Mouse (Mus musculus) cortical plate, adult 2 months (tissue): Measurements from ENCODE around the gene Dmgdh. TPM values are rescaled to one million over a fixed set of nuclear protein-coding genes. Genes with fewer than 3 reads are reported as not detected.

Experiments
- H3K27ac ChIP-seq: fragments of 200-500 bp; 2 replicates; pipeline ENCODE4 v1.5.1; 2012; ENCODE audit warnings: low read length, control low read depth, inconsistent platforms; ENCODE audit not compliant: insufficient read depth
- H3K4me1 ChIP-seq: fragments of 200-500 bp; 2 replicates; pipeline ENCODE4 v1.6.1; 2011; ENCODE audit warnings: low read length; ENCODE audit not compliant: control insufficient read depth, insufficient read depth
- H3K4me3 ChIP-seq: fragments of 200-500 bp; 2 replicates; pipeline ENCODE4 v1.5.1; 2011; ENCODE audit warnings: mild to moderate bottlenecking, low read length, control low read depth; ENCODE audit not compliant: insufficient read depth
- CTCF ChIP-seq: fragments of 200-500 bp; IDR thresholded peaks from 2 replicates; pipeline ENCODE4 v1.5.1; 2011; ENCODE audit warnings: mild to moderate bottlenecking, control low read depth, low read length; ENCODE audit not compliant: insufficient read depth; ENCODE audit errors: extremely low read depth
- POLR2A ChIP-seq: fragments of 200-500 bp; IDR thresholded peaks from 2 replicates; pipeline ENCODE4 v1.6.1; 2011; ENCODE audit warnings: mild to moderate bottlenecking, low read length, control low read depth; ENCODE audit not compliant: insufficient read depth; ENCODE audit errors: extremely low read depth
- polyA plus RNA-seq: library from polyadenylated mRNA; depleted of rRNA; stranded (reverse); fragments of >200 nt; gene quantifications from 2 replicates; pipeline ENCODE4 v1.2.3, GENCODE M21; 2012; rRNA removed

The Dmgdh gene
- polyA plus RNA-seq, 1 experiment = 0.23 TPM

DNA sequence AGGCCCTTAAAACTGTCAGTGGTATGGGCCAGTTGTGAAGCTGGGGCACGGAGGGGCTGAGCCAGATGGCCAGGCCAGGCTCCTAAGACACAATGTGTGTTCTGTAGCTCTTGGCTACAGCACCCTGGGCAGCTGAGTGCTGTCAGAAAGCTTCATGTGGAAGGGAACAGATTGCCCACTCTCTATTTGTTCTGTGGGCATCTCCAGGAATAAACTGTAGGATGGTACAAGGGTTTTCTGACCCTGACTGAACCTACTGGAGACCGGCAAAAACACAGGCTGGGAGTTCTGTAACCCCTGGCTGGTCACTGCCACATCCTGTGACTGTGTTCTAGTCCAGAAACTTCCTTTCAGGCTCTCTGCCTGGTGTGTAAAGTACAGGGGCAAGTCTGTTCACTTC, 111.8 kb downstream of the Dmgdh start:
- TF ChIP-seq CTCF (no peak), POLR2A (no peak)
- Histone ChIP-seq H3K4me3 (no peak overlapping the region), H3K4me1 (peaks cover 2% of the 10 kb centered on the region; the same call in 1 of the 2 replicates), H3K27ac (no peak overlapping the region; the same call in 1 of the 2 replicates)

DNA sequence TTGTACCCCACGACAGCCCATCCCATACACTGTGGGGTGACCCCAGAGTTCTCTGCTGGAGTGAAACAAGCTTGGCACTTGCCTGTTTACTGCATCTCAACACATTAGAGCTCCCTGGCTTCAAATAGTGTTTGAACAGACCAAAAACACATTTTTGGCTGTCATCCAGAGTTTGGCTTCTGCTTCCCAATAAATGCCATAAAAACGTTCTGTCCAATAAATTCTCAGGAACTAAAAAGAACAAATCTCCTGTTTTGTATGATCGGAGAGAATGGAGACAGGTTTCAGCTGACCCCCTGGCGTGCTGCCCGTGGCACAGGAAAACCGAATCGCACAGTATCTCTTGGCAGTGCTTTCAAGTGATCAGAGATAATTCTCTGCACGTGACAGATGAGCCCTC, 113.4 kb downstream of the Dmgdh start:
- Histone ChIP-seq H3K4me1 (peaks cover 2% of the 10 kb centered on the region; the same call in 1 of the 2 replicates), H3K27ac (no peak overlapping the region), H3K4me3 (no peak overlapping the region)
- TF ChIP-seq POLR2A = no peak
- no peak for TF ChIP-seq CTCF

GRCm38 (mm10) chr13:93792945-93793642, 118.9 kb downstream of the Dmgdh start:
- peaks cover 1% of the 10 kb centered on the region; the same call in 1 of the 2 replicates for H3K4me1 ChIP-seq
- no peak overlapping the region for H3K27ac ChIP-seq
- TF ChIP-seq POLR2A = no peak
- TF ChIP-seq CTCF = peak; percentile 15; the same call in 1 of the 2 replicates
- no peak overlapping the region for H3K4me3 ChIP-seq

DNA sequence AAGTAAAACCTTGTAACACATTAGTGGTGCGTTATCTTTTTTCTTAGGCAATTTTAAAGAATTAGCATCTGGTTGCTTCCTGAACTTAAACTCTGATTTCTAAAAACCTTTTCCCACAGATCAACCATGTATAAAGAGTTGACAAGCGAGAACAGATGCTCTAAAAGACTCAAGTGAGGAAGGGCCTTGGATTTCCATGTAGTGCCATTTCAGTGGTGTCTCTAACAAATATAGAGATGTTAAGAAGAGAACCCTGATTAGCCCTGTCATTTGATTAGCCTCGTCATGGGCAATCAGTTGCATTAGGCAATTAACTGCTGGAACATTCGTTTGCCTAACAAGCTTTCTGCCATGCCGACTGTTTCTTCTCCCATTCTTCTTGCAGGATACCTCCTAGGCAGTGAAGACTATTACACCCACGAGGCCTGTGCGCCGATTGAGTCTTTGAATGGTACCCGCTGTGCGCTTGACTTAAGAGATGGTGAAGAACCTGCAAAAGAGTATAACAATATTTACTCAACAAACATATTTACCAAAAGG, 119.5 kb downstream of the Dmgdh start:
- Histone ChIP-seq H3K4me3 (no peak overlapping the region), H3K4me1 (peaks cover 1% of the 10 kb centered on the region; the same call in 1 of the 2 replicates), H3K27ac (no peak overlapping the region)
- TF ChIP-seq CTCF (no peak), POLR2A (no peak)

- TF ChIP-seq POLR2A = no peak
- TF ChIP-seq CTCF = no peak
- Histone ChIP-seq H3K27ac (no peak overlapping the region), H3K4me1 (peaks cover 1% of the 10 kb centered on the region; the same call in 1 of the 2 replicates), H3K4me3 (no peak overlapping the region)
These were observed 122.9 kb downstream of the Dmgdh start for GRCm38 (mm10) chr13:93797011-93797600.

Other genes starting within 250 kb of the Dmgdh start
- gene Jmy, start 174.6 kb upstream of the Dmgdh start, polyA plus RNA-seq = 14.1 and 14.2 TPM in 2 replicates
- 0.04 TPM in 1 of 2 replicates, not detected in the other for gene Bhmt, start 36.5 kb upstream of the Dmgdh start, polyA plus RNA-seq
- gene Bhmt2, start 131 bp upstream of the Dmgdh start, polyA plus RNA-seq = 0.75 and 1.1 TPM in 2 replicates
- gene Arsb, start 97.2 kb downstream of the Dmgdh start, polyA plus RNA-seq = 86.9 and 87.6 TPM in 2 replicates